Mouse (Mus musculus): Measurements from ENCODE around the gene Spock2. TPM values are rescaled to one million over a fixed set of nuclear protein-coding genes. Genes with fewer than 3 reads are reported as not detected.
"Not testable (repeated sequence)": the region's sequence is repeated elsewhere in the genome, so short reads cannot be mapped to it uniquely, and the experiment has no call there.

The Spock2 gene
- polyA plus RNA-seq, 1 experiment, result 1.7 TPM

GRCm38 (mm10) chr10:60118464-60118863 is 12.4 kb downstream of the Spock2 start:
- no peak overlapping the region for H3K27ac ChIP-seq (replicated peaks; ENCODE audit: low read depth, low read length)

GRCm38 (mm10) chr10:60120630-60121029 is 14.6 kb downstream of the Spock2 start:
- H3K4me3 ChIP-seq (ENCODE audit: insufficient read depth, low read depth, low read length), result no peak overlapping the region
- no peaks in the 10 kb centered on the region for H3K4me1 ChIP-seq (ENCODE audit: control insufficient read depth, insufficient read depth, insufficient read length, low read length)
- no peak overlapping the region for H3K27ac ChIP-seq (replicated peaks; ENCODE audit: low read depth, low read length)

More at GRCm38 (mm10) chr10:60118464-60118863, 12.4 kb downstream of the Spock2 start:
- Histone ChIP-seq H3K4me1 (ENCODE audit: control insufficient read depth, insufficient read depth, insufficient read length, low read length) (no peaks in the 10 kb centered on the region), H3K4me3 (ENCODE audit: insufficient read depth, low read depth, low read length) (no peak overlapping the region)

- Histone ChIP-seq H3K4me3 (ENCODE audit: insufficient read depth, low read depth, low read length) (no peak overlapping the region), H3K27ac (replicated peaks; ENCODE audit: low read depth, low read length) (no peak overlapping the region), H3K4me1 (ENCODE audit: control insufficient read depth, insufficient read depth, insufficient read length, low read length) (no peaks in the 10 kb centered on the region)
These were observed 18.1 kb downstream of the Spock2 start for GRCm38 (mm10) chr10:60124078-60124477.

GRCm38 (mm10) chr10:60125529-60126327 is 19.7 kb downstream of the Spock2 start:
- Histone ChIP-seq H3K4me1 (ENCODE audit: control insufficient read depth, insufficient read depth, insufficient read length, low read length) (no peaks in the 10 kb centered on the region), H3K4me3 (ENCODE audit: insufficient read depth, low read depth, low read length) (no peak overlapping the region), H3K27ac (replicated peaks; ENCODE audit: low read depth, low read length) (no peak overlapping the region)

GRCm38 (mm10) chr10:60128287-60128686 is 22.3 kb downstream of the Spock2 start:
- Histone ChIP-seq H3K4me1 (ENCODE audit: control insufficient read depth, insufficient read depth, insufficient read length, low read length) (no peaks in the 10 kb centered on the region), H3K27ac (replicated peaks; ENCODE audit: low read depth, low read length) (no peak overlapping the region), H3K4me3 (ENCODE audit: insufficient read depth, low read depth, low read length) (no peak overlapping the region)

- H3K27ac ChIP-seq (replicated peaks; ENCODE audit: low read depth, low read length), result no peak overlapping the region
- no peaks in the 10 kb centered on the region for H3K4me1 ChIP-seq (ENCODE audit: control insufficient read depth, insufficient read depth, insufficient read length, low read length)
- no peak overlapping the region for H3K4me3 ChIP-seq (ENCODE audit: insufficient read depth, low read depth, low read length)
These were observed 24.5 kb downstream of the Spock2 start for GRCm38 (mm10) chr10:60130504-60130903.

- Histone ChIP-seq H3K27ac (replicated peaks; ENCODE audit: low read depth, low read length) (no peak overlapping the region), H3K4me3 (ENCODE audit: insufficient read depth, low read depth, low read length) (no peak overlapping the region)
These were observed 27.5 kb downstream of the Spock2 start for GRCm38 (mm10) chr10:60133501-60133900.

GRCm38 (mm10) chr10:60134201-60134600 is 28.2 kb downstream of the Spock2 start:
- H3K4me3 ChIP-seq (ENCODE audit: insufficient read depth, low read depth, low read length), result no peak overlapping the region
- H3K27ac ChIP-seq (replicated peaks; ENCODE audit: low read depth, low read length), result no peak overlapping the region
- H3K4me1 ChIP-seq (ENCODE audit: control insufficient read depth, insufficient read depth, insufficient read length, low read length), result no peaks in the 10 kb centered on the region

More at GRCm38 (mm10) chr10:60133501-60133900, 27.5 kb downstream of the Spock2 start:
- no peaks in the 10 kb centered on the region for H3K4me1 ChIP-seq (ENCODE audit: control insufficient read depth, insufficient read depth, insufficient read length, low read length)

- H3K4me3 ChIP-seq (ENCODE audit: insufficient read depth, low read depth, low read length); H3K4me1 ChIP-seq (ENCODE audit: control insufficient read depth, insufficient read depth, insufficient read length, low read length); H3K27ac ChIP-seq (replicated peaks; ENCODE audit: low read depth, low read length): not testable (repeated sequence)
These were observed 30.0 kb downstream of the Spock2 start for GRCm38 (mm10) chr10:60136010-60136409.

- Histone ChIP-seq H3K4me3 (ENCODE audit: insufficient read depth, low read depth, low read length) (no peak overlapping the region), H3K27ac (replicated peaks; ENCODE audit: low read depth, low read length) (no peak overlapping the region), H3K4me1 (ENCODE audit: control insufficient read depth, insufficient read depth, insufficient read length, low read length) (no peaks in the 10 kb centered on the region)
These were observed 30.9 kb downstream of the Spock2 start for GRCm38 (mm10) chr10:60136935-60137334.

- Histone ChIP-seq H3K27ac (replicated peaks; ENCODE audit: low read depth, low read length) (no peak overlapping the region), H3K4me3 (ENCODE audit: insufficient read depth, low read depth, low read length) (no peak overlapping the region), H3K4me1 (ENCODE audit: control insufficient read depth, insufficient read depth, insufficient read length, low read length) (no peaks in the 10 kb centered on the region)
These were observed 32.7 kb downstream of the Spock2 start for GRCm38 (mm10) chr10:60138680-60139079.

- no peak overlapping the region for H3K27ac ChIP-seq (replicated peaks; ENCODE audit: low read depth, low read length)
- no peak overlapping the region for H3K4me3 ChIP-seq (ENCODE audit: insufficient read depth, low read depth, low read length)
- H3K4me1 ChIP-seq (ENCODE audit: control insufficient read depth, insufficient read depth, insufficient read length, low read length), result no peaks in the 10 kb centered on the region
These were observed 34.7 kb downstream of the Spock2 start for GRCm38 (mm10) chr10:60140751-60141150.

GRCm38 (mm10) chr10:60141656-60142160 is 35.7 kb downstream of the Spock2 start:
- H3K27ac ChIP-seq (replicated peaks; ENCODE audit: low read depth, low read length), result no peak overlapping the region
- no peak overlapping the region for H3K4me3 ChIP-seq (ENCODE audit: insufficient read depth, low read depth, low read length)
- H3K4me1 ChIP-seq (ENCODE audit: control insufficient read depth, insufficient read depth, insufficient read length, low read length), result no peaks in the 10 kb centered on the region

GRCm38 (mm10) chr10:60147510-60148047 is 41.6 kb downstream of the Spock2 start:
- not testable (repeated sequence) for H3K27ac ChIP-seq (replicated peaks; ENCODE audit: low read depth, low read length); H3K4me1 ChIP-seq (ENCODE audit: control insufficient read depth, insufficient read depth, insufficient read length, low read length); H3K4me3 ChIP-seq (ENCODE audit: insufficient read depth, low read depth, low read length)

- Histone ChIP-seq H3K27ac (replicated peaks; ENCODE audit: low read depth, low read length) (no peak overlapping the region), H3K4me3 (ENCODE audit: insufficient read depth, low read depth, low read length) (no peak overlapping the region), H3K4me1 (ENCODE audit: control insufficient read depth, insufficient read depth, insufficient read length, low read length) (no peaks in the 10 kb centered on the region)
These were observed 42.1 kb downstream of the Spock2 start for GRCm38 (mm10) chr10:60148087-60148486.

All from brown adipose tissue, adult 24 weeks (tissue).